Comparison of ENCODE assay signal across 26 mouse cellular contexts in the genomic region with DNA sequence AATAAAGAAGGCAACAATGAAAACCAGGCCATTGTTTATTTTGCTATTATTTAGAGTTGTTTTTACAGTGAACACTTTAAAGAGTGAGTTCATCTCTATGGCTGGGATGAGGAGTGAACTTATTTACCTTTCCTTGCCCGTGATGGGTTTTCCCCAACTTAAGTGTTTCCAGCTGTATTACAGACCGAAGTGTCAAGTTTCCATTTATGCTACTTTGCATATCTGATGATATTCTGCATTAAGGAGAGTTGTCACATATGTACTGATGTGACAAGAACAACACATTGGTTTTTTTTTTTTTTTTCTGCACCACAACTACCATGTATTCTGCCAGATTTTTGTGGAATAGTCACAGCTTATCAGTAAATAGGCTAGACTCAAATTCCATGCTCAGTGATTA.
DNase-seq lines count a peak whose midpoint lies in the region; ATAC-seq lines count a peak whose summit lies in the region.
"Had no signal": no experiment of that assay in that cellular context is flagged by ENCODE, and none has a peak within 500 bp of the region (broad histone marks: within the 10 kb centered on the region; RNA-seq: fewer than 3 reads in every experiment).

No protein-coding gene starts in this region.

- no peaks in the 10 kb centered on the region for H3K36me3 ChIP-seq in neural tube, embryonic 15.5 days
- H3K36me3 ChIP-seq: forebrain, embryonic 10.5 days; hindbrain, embryonic 10.5 days; hindbrain, embryonic 13.5 days had no signal

- H3K4me3 ChIP-seq in neural tube, embryonic 15.5 days (replicated peaks): no peak overlapping the region
- H3K4me3 ChIP-seq: forebrain, embryonic 10.5 days; forebrain, embryonic 13.5 days; hindbrain, embryonic 10.5 days; hindbrain, embryonic 13.5 days had no signal

- H3K27me3 ChIP-seq in neural tube, embryonic 15.5 days (replicated peaks): no peaks in the 10 kb centered on the region
- H3K27me3 ChIP-seq: forebrain, embryonic 13.5 days; hindbrain, embryonic 13.5 days had no signal

- no peak overlapping the region for H3K27ac ChIP-seq in neural tube, embryonic 15.5 days (replicated peaks)
- H3K27ac ChIP-seq: forebrain, embryonic 10.5 days; forebrain, embryonic 13.5 days; hindbrain, embryonic 10.5 days; hindbrain, embryonic 13.5 days had no signal

- no peak overlapping the region for H3K4me2 ChIP-seq in neural tube, embryonic 15.5 days
- H3K4me2 ChIP-seq: forebrain, embryonic 13.5 days; heart, embryonic 11.5 days; hindbrain, embryonic 13.5 days had no signal

- WGBS in neural tube, embryonic 15.5 days: 90% methylated on average over 2 of the region's 2 CpGs

- peak; percentile 6 for DNase-seq in 3T3-L1 (ENCODE audit: low read depth, low spot score)
- peak; percentile 4 for DNase-seq in CD4-positive, CD25-positive, alpha-beta regulatory T cell, adult 2 months (ENCODE audit: low read depth, low spot score)
- peak; percentile 13 for DNase-seq in embryo, embryonic 10 days (ENCODE audit: low spot score)
- DNase-seq in embryo, embryonic 9.5 days (ENCODE audit: extremely low spot score): peak; percentile 1
- no peak for DNase-seq in cerebellum, adult 18-20 months
- no peak for DNase-seq in cerebellum, postnatal 10 days
- DNase-seq: adrenal gland, postnatal 10 days; adrenal gland, postnatal 36 days; cerebellum, adult 11 months; cerebellum, adult 8-10 months; cerebellum, postnatal 14 days; gastrocnemius, postnatal 10 days; gastrocnemius, postnatal 36 days; heart, adult 11 months; heart, postnatal 36 days; kidney, adult 18-20 months; kidney, adult 9 months had no signal

- H3K9me3 ChIP-seq in neural tube, embryonic 15.5 days (replicated peaks): no peaks in the 10 kb centered on the region
- H3K9me3 ChIP-seq: forebrain, embryonic 10.5 days; forebrain, embryonic 13.5 days; hindbrain, embryonic 10.5 days; hindbrain, embryonic 13.5 days had no signal

- no peak for ATAC-seq in neural tube, embryonic 15.5 days (ENCODE audit: low FRiP score)
- ATAC-seq: forebrain, embryonic 13.5 days; forebrain, embryonic 16.5 days; hindbrain, embryonic 16.5 days; intestine, embryonic 16.5 days had no signal

- H3K9ac ChIP-seq in neural tube, embryonic 15.5 days (replicated peaks): no peak overlapping the region
- H3K9ac ChIP-seq: forebrain, embryonic 13.5 days; hindbrain, embryonic 13.5 days had no signal

- H3K4me1 ChIP-seq in neural tube, embryonic 15.5 days: no peaks in the 10 kb centered on the region
- H3K4me1 ChIP-seq: forebrain, embryonic 10.5 days; forebrain, embryonic 13.5 days; hindbrain, embryonic 10.5 days; hindbrain, embryonic 13.5 days had no signal

Comparison
In these comparisons a context has a peak if more than half of its experiments do, and no peak if none do; other contexts are left out.
1. DNase-seq: peak in 3T3-L1 (single experiment), CD4-positive, CD25-positive, alpha-beta regulatory T cell, adult 2 months (single experiment), embryo, embryonic 10 days (single experiment) and embryo, embryonic 9.5 days (single experiment); none in cerebellum, adult 18-20 months (0 of 2) and cerebellum, postnatal 10 days (0 of 2).